Mouse (Mus musculus) heart, adult 2 months (tissue): ENCODE results near the gene Olfr576. TPM values are rescaled to one million over a fixed set of nuclear protein-coding genes. Genes with fewer than 3 reads are reported as not detected.

Experiments
- DNase-seq, 2 experiments: peaks; one replicate each; pipeline ENCODE4 v3.0.0; 2021
- H3K27ac ChIP-seq: fragments of 200-600 bp; 2 replicates; pipeline ENCODE4 v1.8.1; 2022
- H3K27me3 ChIP-seq: fragments of 200-500 bp; 2 replicates; pipeline ENCODE4 v1.6.1; 2012; ENCODE audit warnings: mild to moderate bottlenecking, low read length, inconsistent platforms, mixed read lengths; ENCODE audit not compliant: control insufficient read depth, insufficient read depth
- H3K36me3 ChIP-seq: fragments of 200-500 bp; 2 replicates; pipeline ENCODE4 v1.6.1; 2012; ENCODE audit warnings: low read length, inconsistent platforms; ENCODE audit not compliant: control insufficient read depth, insufficient read depth
- H3K4me1 ChIP-seq: fragments of 200-500 bp; 2 replicates; pipeline ENCODE4 v1.6.1; 2011; ENCODE audit warnings: low read length; ENCODE audit not compliant: control insufficient read depth, insufficient read depth
- H3K4me3 ChIP-seq: fragments of 200-600 bp; 2 replicates; pipeline ENCODE4 v1.8.1; 2022
- H3K79me2 ChIP-seq: fragments of 200-500 bp; replicated peaks from 2 replicates; pipeline ENCODE4 v1.6.1; 2012; ENCODE audit warnings: mild to moderate bottlenecking, inconsistent platforms, low read length, moderate library complexity, mixed read lengths; ENCODE audit not compliant: control insufficient read depth, insufficient read depth
- H3K9ac ChIP-seq: fragments of 200-500 bp; 2 replicates; pipeline ENCODE4 v1.6.1; 2012; ENCODE audit warnings: low read depth, mild to moderate bottlenecking, control low read depth, inconsistent platforms, low read length, mixed read lengths
- CTCF ChIP-seq: fragments of 200-600 bp; IDR thresholded peaks from 2 replicates; pipeline ENCODE4 v1.8.1; 2022; ENCODE audit warnings: antibody characterized with exemption, mild to moderate bottlenecking, moderate library complexity
- EP300 ChIP-seq: fragments of 200-500 bp; IDR thresholded peaks from 2 replicates; pipeline ENCODE4 v1.6.1; 2011; ENCODE audit warnings: low read depth, low read length, control low read depth; ENCODE audit not compliant: insufficient read depth
- POLR2A ChIP-seq: fragments of 200-500 bp; IDR thresholded peaks from 2 replicates; pipeline ENCODE4 v1.6.1; 2011; ENCODE audit warnings: mild to moderate bottlenecking, low read depth, low read length, control low read depth; ENCODE audit not compliant: insufficient read depth
- WGBS: fragments of 180-500 bp; shearing (Covaris S2); methylation state at CpG from one replicate; pipeline ENCODE4 v1.1.7; 2018; 5-methylcytosine and 5-hydroxymethylcytosine counted together
- intact Hi-C: fragments of 180-260 bp; cut with DNase I; formaldehyde crosslinking; loops from one replicate; pipeline ENCODE4 v1.15.1; 2025
- polyA plus RNA-seq: library from polyadenylated mRNA; depleted of rRNA; stranded (reverse); fragments of >200 nt; gene quantifications from 2 replicates; pipeline ENCODE4 v1.2.3, GENCODE M21; 2012
- total RNA-seq, 2 experiments: library from RNA; stranded (reverse); gene quantifications; 2 replicates each; pipeline ENCODE4 v1.2.3; 2021

The Olfr576 gene
- total and polyA plus RNA-seq, 3 experiments, result not detected

- TF ChIP-seq POLR2A, result no peak
- no peak for TF ChIP-seq CTCF
- TF ChIP-seq EP300, result no peak
- Histone ChIP-seq H3K27ac (no peak overlapping the region), H3K4me1 (no peaks in the 10 kb centered on the region), H3K79me2 (no peaks in the 10 kb centered on the region), H3K4me3 (no peak overlapping the region), H3K36me3 (no peaks in the 10 kb centered on the region), H3K9ac (no peak overlapping the region), H3K27me3 (no peaks in the 10 kb centered on the region)
- intact Hi-C loops, result no loop called here
- DNase-seq, result no peak
- WGBS, result 62% methylated on average over 3 of the region's 3 CpGs
Measured at GRCm38 (mm10) chr7:102927105-102927504, 35.4 kb upstream of the Olfr576 start.

- intact Hi-C loops, result no loop called here
- Histone ChIP-seq H3K79me2 (no peaks in the 10 kb centered on the region), H3K9ac (no peak within 1 kb of the TSS), H3K27me3 (no peaks in the 10 kb centered on the region), H3K36me3 (no peaks in the 10 kb centered on the region), H3K4me1 (no peaks in the 10 kb centered on the region), H3K4me3 (no peak within 1 kb of the TSS), H3K27ac (no peak within 1 kb of the TSS)
- 85% methylated on average over 2 of the region's 2 CpGs for WGBS
- TF ChIP-seq POLR2A (no peak), CTCF (no peak), EP300 (no peak)
- DNase-seq, result no peak
Measured at GRCm38 (mm10) chr7:102942475-102942874, 20.0 kb upstream of the Olfr576 start, which contains the start of gene Olfr573-ps1. Gene Olfr573-ps1, minus strand, starts transcription at chr7:102942575.

GRCm38 (mm10) chr7:102943417-102943816, 19.0 kb upstream of the Olfr576 start:
- Histone ChIP-seq H3K9ac (no peak overlapping the region), H3K4me3 (no peak overlapping the region), H3K4me1 (no peaks in the 10 kb centered on the region), H3K27ac (no peak overlapping the region), H3K27me3 (no peaks in the 10 kb centered on the region), H3K79me2 (no peaks in the 10 kb centered on the region), H3K36me3 (no peaks in the 10 kb centered on the region)
- intact Hi-C loops, result no loop called here
- TF ChIP-seq CTCF (no peak), EP300 (no peak), POLR2A (no peak)
- DNase-seq, result no peak
- 75% methylated on average over 1 of the region's 1 CpGs for WGBS

GRCm38 (mm10) chr7:102948167-102948566, 14.3 kb upstream of the Olfr576 start, which contains the start of gene Olfr574:
Gene Olfr574, plus strand, starts transcription at chr7:102948467.
- H3K4me1 ChIP-seq, result no peaks in the 10 kb centered on the region
- intact Hi-C loops, result no loop called here
- no peak for DNase-seq
- no peak within 1 kb of the TSS for H3K9ac ChIP-seq
- no peaks in the 10 kb centered on the region for H3K27me3 ChIP-seq
- H3K4me3 ChIP-seq, result no peak within 1 kb of the TSS
- H3K79me2 ChIP-seq, result no peaks in the 10 kb centered on the region
- 88% methylated on average over 1 of the region's 1 CpGs for WGBS
- no peak within 1 kb of the TSS for H3K27ac ChIP-seq
- TF ChIP-seq POLR2A (no peak), CTCF (no peak), EP300 (no peak)
- no peaks in the 10 kb centered on the region for H3K36me3 ChIP-seq

GRCm38 (mm10) chr7:102950732-102951131, 11.7 kb upstream of the Olfr576 start:
- TF ChIP-seq EP300 (no peak), POLR2A (no peak), CTCF (no peak)
- H3K9ac ChIP-seq, result no peak overlapping the region
- intact Hi-C loops, result no loop called here
- no peak for DNase-seq
- H3K27me3 ChIP-seq, result no peaks in the 10 kb centered on the region
- no peak overlapping the region for H3K27ac ChIP-seq
- 59% methylated on average over 1 of the region's 1 CpGs for WGBS
- no peaks in the 10 kb centered on the region for H3K36me3 ChIP-seq
- no peak overlapping the region for H3K4me3 ChIP-seq
- H3K4me1 ChIP-seq, result no peaks in the 10 kb centered on the region
- H3K79me2 ChIP-seq, result no peaks in the 10 kb centered on the region

GRCm38 (mm10) chr7:102958137-102958536, 4.3 kb upstream of the Olfr576 start:
- WGBS, result 46% methylated on average over 3 of the region's 3 CpGs
- H3K27me3 ChIP-seq, result no peaks in the 10 kb centered on the region
- no peaks in the 10 kb centered on the region for H3K79me2 ChIP-seq
- H3K4me1 ChIP-seq, result no peaks in the 10 kb centered on the region
- H3K9ac ChIP-seq, result no peak overlapping the region
- H3K36me3 ChIP-seq, result no peaks in the 10 kb centered on the region
- intact Hi-C loops, result no loop called here
- H3K27ac ChIP-seq, result no peak overlapping the region
- H3K4me3 ChIP-seq, result no peak overlapping the region
- no peak for TF ChIP-seq EP300
- no peak for DNase-seq

GRCm38 (mm10) chr7:102958593-102958992, 3.9 kb upstream of the Olfr576 start, which contains the start of gene Olfr575:
Gene Olfr575, minus strand, starts transcription at chr7:102958775.
- no peak within 1 kb of the TSS for H3K27ac ChIP-seq
- WGBS, result 33% methylated on average over 1 of the region's 1 CpGs

More at GRCm38 (mm10) chr7:102958593-102958992, 3.9 kb upstream of the Olfr576 start, which contains the start of gene Olfr575:
- intact Hi-C loops, result no loop called here
- no peaks in the 10 kb centered on the region for H3K79me2 ChIP-seq
- no peak for DNase-seq
- no peak within 1 kb of the TSS for H3K4me3 ChIP-seq
- no peak within 1 kb of the TSS for H3K9ac ChIP-seq
- TF ChIP-seq EP300, result no peak
- no peak for TF ChIP-seq POLR2A
- no peak for TF ChIP-seq CTCF
- no peaks in the 10 kb centered on the region for H3K36me3 ChIP-seq
- H3K27me3 ChIP-seq, result no peaks in the 10 kb centered on the region
- no peaks in the 10 kb centered on the region for H3K4me1 ChIP-seq
